Mouse (Mus musculus) heart, embryonic 15.5 days (tissue): ENCODE measurements at regions not wholly inside any gene's neighbourhood (a gene's known extent, or its start where the extent isn't known, plus 50 kb on each side); places are given as distances from the start of the nearest gene placed in this dataset.

Experiments
- ATAC-seq: fragments of 200-750 bp; cut with Nextera tagmentation; replicated peaks from 2 replicates; pipeline ENCODE4 v1.8.0; 2017; ENCODE audit warnings: low read depth, moderate TSS enrichment; ENCODE audit not compliant: insufficient number of reproducible peaks, insufficient read depth, low FRiP score
- H3K27ac ChIP-seq: fragments of 300-500 bp; sonication (generic); 2 replicates; pipeline ENCODE4 v1.5.1; 2015; ENCODE audit warnings: mild to moderate bottlenecking, inconsistent platforms
- H3K27me3 ChIP-seq: fragments of 300-500 bp; sonication (generic); 2 replicates; pipeline ENCODE4 v1.6.1; 2015; ENCODE audit warnings: inconsistent platforms
- H3K36me3 ChIP-seq: fragments of 300-500 bp; sonication (generic); 2 replicates; pipeline ENCODE4 v1.6.1; 2015; ENCODE audit warnings: mild to moderate bottlenecking, inconsistent platforms
- H3K4me1 ChIP-seq: fragments of 300-500 bp; sonication (generic); replicated peaks from 2 replicates; pipeline ENCODE4 v1.6.1; 2015; ENCODE audit warnings: inconsistent platforms
- H3K4me2 ChIP-seq: fragments of 300-500 bp; sonication (generic); 2 replicates; pipeline ENCODE4 v1.6.1; 2015; ENCODE audit warnings: inconsistent platforms, mild to moderate bottlenecking, moderate library complexity
- H3K4me3 ChIP-seq: fragments of 300-500 bp; sonication (generic); 2 replicates; pipeline ENCODE4 v1.5.1; 2015; ENCODE audit warnings: mild to moderate bottlenecking, inconsistent platforms
- H3K9ac ChIP-seq: fragments of 300-500 bp; sonication (generic); 2 replicates; pipeline ENCODE4 v1.6.1; 2015; ENCODE audit warnings: mild to moderate bottlenecking, inconsistent platforms
- H3K9me3 ChIP-seq: fragments of 300-500 bp; sonication (generic); replicated peaks from 2 replicates; pipeline ENCODE4 v1.6.1; 2016; ENCODE audit warnings: inconsistent platforms
- WGBS: fragments of 180-500 bp; shearing (Covaris S2); methylation state at CpG from one replicate; pipeline ENCODE4 v1.1.7; 2015; ENCODE audit warnings: mixed read lengths; 5-methylcytosine and 5-hydroxymethylcytosine counted together

DNA sequence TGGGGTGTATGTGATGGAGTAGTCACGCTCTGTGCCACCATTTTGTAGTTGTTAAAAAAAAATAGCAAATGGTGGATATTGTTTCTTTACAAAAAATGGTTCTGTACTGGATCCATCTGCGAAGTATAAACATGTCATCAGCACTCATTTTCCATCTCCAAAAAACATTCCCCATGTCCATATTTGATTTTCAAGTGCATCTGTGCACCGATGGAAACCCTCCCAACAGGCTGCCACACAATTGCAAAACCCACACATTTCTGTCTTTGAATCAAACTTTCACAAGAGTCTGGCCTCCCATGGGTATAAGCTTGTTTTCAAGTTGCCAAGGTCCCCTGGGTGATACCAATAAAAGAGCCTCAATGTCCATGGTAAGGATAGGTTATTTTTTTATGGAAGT, 51.4 kb upstream of the Zeb2 start:
- H3K4me3 ChIP-seq, result no peak overlapping the region
- peaks cover 9% of the 10 kb centered on the region for H3K4me1 ChIP-seq
- 93% methylated on average over 3 of the region's 3 CpGs for WGBS
- H3K27ac ChIP-seq, result no peak overlapping the region
- ATAC-seq, result no peak
- H3K9ac ChIP-seq, result no peak overlapping the region
- no peaks in the 10 kb centered on the region for H3K27me3 ChIP-seq
- no peak overlapping the region for H3K4me2 ChIP-seq
- H3K9me3 ChIP-seq, result no peaks in the 10 kb centered on the region
- H3K36me3 ChIP-seq, result no peaks in the 10 kb centered on the region
